Mouse (Mus musculus) hindbrain, postnatal 0 days (tissue): ENCODE measurements around the gene Slc44a1. TPM values are rescaled to one million over a fixed set of nuclear protein-coding genes. Genes with fewer than 3 reads are reported as not detected.

Experiments used
- ATAC-seq: fragments of 200-750 bp; cut with Nextera tagmentation; 2 replicates; pipeline ENCODE4 v1.8.0; 2017; ENCODE audit warnings: mild to moderate bottlenecking, moderate TSS enrichment, moderate library complexity
- DNase-seq: peaks from one replicate; pipeline ENCODE4 v3.0.0-alpha.2; 2015; ENCODE audit warnings: low spot score
- H3K27ac ChIP-seq: fragments of 300-500 bp; sonication (generic); 2 replicates; pipeline ENCODE4 v1.5.1; 2014; ENCODE audit warnings: mild to moderate bottlenecking
- H3K27me3 ChIP-seq: fragments of 300-500 bp; sonication (generic); 2 replicates; pipeline ENCODE4 v1.6.1; 2014; ENCODE audit warnings: low read length, mixed read lengths; ENCODE audit not compliant: insufficient read depth
- H3K36me3 ChIP-seq: fragments of 300-500 bp; sonication (generic); 2 replicates; pipeline ENCODE4 v1.6.1; 2014; ENCODE audit warnings: low read length, mixed read lengths; ENCODE audit not compliant: insufficient read depth
- H3K4me1 ChIP-seq: fragments of 300-500 bp; sonication (generic); 2 replicates; pipeline ENCODE4 v1.6.1; 2014; ENCODE audit warnings: antibody characterized with exemption, low read length, mixed read lengths; ENCODE audit not compliant: insufficient read depth
- H3K4me2 ChIP-seq: fragments of 300-500 bp; sonication (generic); 2 replicates; pipeline ENCODE4 v1.6.1; 2014; ENCODE audit warnings: low read depth, mild to moderate bottlenecking, low read length, moderate library complexity, mixed read lengths
- H3K4me3 ChIP-seq: fragments of 300-500 bp; sonication (generic); 2 replicates; pipeline ENCODE4 v1.5.1; 2014; ENCODE audit warnings: low read length
- H3K9ac ChIP-seq: fragments of 300-500 bp; sonication (generic); replicated peaks from 2 replicates; pipeline ENCODE4 v1.6.1; 2014; ENCODE audit warnings: mild to moderate bottlenecking, low read length, moderate library complexity, mixed read lengths
- H3K9me3 ChIP-seq: fragments of 300-500 bp; sonication (generic); 2 replicates; pipeline ENCODE4 v1.6.1; 2016; ENCODE audit warnings: low read length, mixed read lengths
- CTCF ChIP-seq: IDR thresholded peaks from 2 replicates; pipeline ENCODE4 v1.5.1; 2016; ENCODE audit warnings: antibody characterized with exemption, control low read depth, low read depth
- WGBS: fragments of 180-500 bp; shearing (Covaris S2); extraction: QIAGEN DNeasy Blood & Tissue Kit; methylation state at CpG from one replicate; pipeline ENCODE4 v1.1.7; 2014; 5-methylcytosine and 5-hydroxymethylcytosine counted together
- polyA plus RNA-seq: library from polyadenylated mRNA; unstranded; fragments of >200 nt; fragmentation: Nextera tagmentation; extraction: Ambion mirVana; gene quantifications from 2 replicates; pipeline ENCODE4 v1.2.1, GENCODE M21; 2015
- total RNA-seq: library from RNA; depleted of rRNA; stranded (reverse); fragments of >200 nt; gene quantifications from 2 replicates; pipeline ENCODE4 v1.2.3, GENCODE M21; 2014

The Slc44a1 gene
- total and polyA plus RNA-seq, 2 experiments from 2014 or later: 13.6 to 39.4 TPM

DNA sequence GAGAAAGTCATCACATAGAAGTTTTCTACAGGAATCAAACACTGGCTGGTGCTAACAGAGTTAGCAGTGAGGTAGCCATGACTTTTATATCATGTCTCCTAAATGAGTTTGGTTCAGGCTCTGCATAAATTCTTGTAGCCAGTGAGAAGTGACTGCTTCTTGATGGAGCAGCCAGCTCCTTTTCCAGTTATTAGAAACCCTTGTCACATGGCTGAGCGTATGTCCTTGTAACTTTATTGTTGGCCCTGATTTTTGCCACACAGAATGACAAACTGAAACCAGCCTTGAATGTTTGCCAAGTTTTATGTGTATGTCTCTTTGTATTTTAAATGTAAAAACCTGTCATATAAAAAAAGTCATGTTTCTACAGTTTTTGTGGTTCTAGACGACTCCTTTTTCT lies 15.7 kb downstream of the Slc44a1 start:
- H3K9ac ChIP-seq: no peak overlapping the region
- no peak for TF ChIP-seq CTCF

DNA sequence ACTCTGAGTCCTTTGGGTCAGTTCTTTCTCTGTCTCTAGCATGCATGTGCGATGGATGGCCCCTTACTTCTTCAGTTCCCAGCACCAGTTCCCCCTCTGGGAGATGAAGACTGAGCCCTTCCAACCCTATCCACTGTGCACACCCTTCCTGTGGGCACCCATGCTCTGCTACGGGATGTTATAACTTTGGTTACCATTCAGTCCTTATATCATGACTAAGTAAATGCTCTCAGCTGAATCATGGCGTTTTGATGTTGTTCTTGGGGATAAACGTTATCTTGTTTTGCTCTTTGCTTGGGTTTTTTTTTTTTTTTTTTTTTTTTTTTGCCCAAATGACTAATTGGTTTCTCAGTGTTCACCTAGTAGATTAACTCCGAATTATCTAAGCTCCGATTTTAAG lies 16.4 kb downstream of the Slc44a1 start:
- no peak for ATAC-seq
- Histone ChIP-seq H3K27me3 (no peaks in the 10 kb centered on the region), H3K4me1 (no peaks in the 10 kb centered on the region), H3K27ac (no peak overlapping the region), H3K4me3 (no peak overlapping the region), H3K9ac (no peak overlapping the region), H3K4me2 (no peak overlapping the region), H3K9me3 (no peaks in the 10 kb centered on the region), H3K36me3 (no peaks in the 10 kb centered on the region)
- DNase-seq: no peak
- no peak for TF ChIP-seq CTCF
- WGBS: 93% methylated on average over 6 of the region's 6 CpGs

More for the DNA sequence above, 15.7 kb downstream of the Slc44a1 start:
- Histone ChIP-seq H3K27ac (no peak overlapping the region), H3K27me3 (no peaks in the 10 kb centered on the region), H3K4me1 (no peaks in the 10 kb centered on the region), H3K4me3 (no peak overlapping the region), H3K4me2 (no peak overlapping the region), H3K9me3 (no peaks in the 10 kb centered on the region), H3K36me3 (no peaks in the 10 kb centered on the region)
- 75% methylated on average over 2 of the region's 2 CpGs for WGBS
- DNase-seq (no peak), ATAC-seq (no peak)

DNA sequence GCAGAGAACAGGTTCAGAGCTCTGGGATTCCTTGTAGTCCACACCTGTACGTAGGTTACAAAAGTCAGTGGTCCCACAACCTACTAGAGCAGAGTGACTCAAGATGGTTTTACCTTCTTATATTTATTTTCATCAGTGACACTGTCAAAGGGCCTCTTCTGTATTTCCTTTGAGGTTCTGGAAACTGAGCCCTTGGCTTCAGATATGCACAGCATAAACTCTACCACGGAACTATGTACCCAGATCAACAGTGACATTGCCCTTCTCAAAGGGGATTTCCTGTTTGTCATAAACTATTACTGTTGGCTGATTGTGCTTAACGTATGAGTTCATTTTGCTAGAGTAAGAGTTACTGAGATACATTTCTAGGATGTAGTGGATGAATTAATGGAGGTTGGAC lies 18.3 kb downstream of the Slc44a1 start:
- TF ChIP-seq CTCF: no peak
- no peaks in the 10 kb centered on the region for H3K36me3 ChIP-seq
- no peak overlapping the region for H3K27ac ChIP-seq
- DNase-seq (no peak), ATAC-seq (no peak)
- H3K4me1 ChIP-seq: no peaks in the 10 kb centered on the region
- 86% methylated on average over 3 of the region's 3 CpGs for WGBS
- no peaks in the 10 kb centered on the region for H3K27me3 ChIP-seq
- H3K9ac ChIP-seq: no peak overlapping the region
- no peak overlapping the region for H3K4me3 ChIP-seq
- H3K9me3 ChIP-seq: no peaks in the 10 kb centered on the region
- no peak overlapping the region for H3K4me2 ChIP-seq

DNA sequence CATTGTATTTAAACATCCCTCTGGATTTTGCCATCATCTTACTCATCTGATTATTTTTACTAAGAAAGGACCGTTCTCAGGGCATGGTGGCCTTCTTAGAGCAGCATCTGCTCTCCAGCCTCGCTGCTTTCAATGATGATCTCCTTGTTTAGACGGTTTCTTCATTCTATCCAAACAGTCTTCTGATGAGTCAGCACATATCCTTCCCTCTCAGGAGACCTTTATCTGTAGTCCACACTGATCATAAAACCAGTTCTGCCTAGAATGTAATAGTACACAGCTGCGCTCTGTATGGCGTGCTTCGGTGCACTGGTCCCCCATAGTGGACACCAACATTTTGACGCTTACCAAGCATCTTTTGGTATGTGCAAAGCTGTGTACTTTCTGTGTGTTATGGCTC lies 19.5 kb downstream of the Slc44a1 start:
- WGBS: 89% methylated on average over 7 of the region's 7 CpGs
- TF ChIP-seq CTCF: no peak
- Histone ChIP-seq H3K9ac (no peak overlapping the region), H3K4me1 (no peaks in the 10 kb centered on the region), H3K27ac (no peak overlapping the region), H3K36me3 (no peaks in the 10 kb centered on the region), H3K4me3 (no peak overlapping the region), H3K27me3 (no peaks in the 10 kb centered on the region), H3K9me3 (no peaks in the 10 kb centered on the region), H3K4me2 (no peak overlapping the region)
- ATAC-seq (no peak), DNase-seq (no peak)

DNA sequence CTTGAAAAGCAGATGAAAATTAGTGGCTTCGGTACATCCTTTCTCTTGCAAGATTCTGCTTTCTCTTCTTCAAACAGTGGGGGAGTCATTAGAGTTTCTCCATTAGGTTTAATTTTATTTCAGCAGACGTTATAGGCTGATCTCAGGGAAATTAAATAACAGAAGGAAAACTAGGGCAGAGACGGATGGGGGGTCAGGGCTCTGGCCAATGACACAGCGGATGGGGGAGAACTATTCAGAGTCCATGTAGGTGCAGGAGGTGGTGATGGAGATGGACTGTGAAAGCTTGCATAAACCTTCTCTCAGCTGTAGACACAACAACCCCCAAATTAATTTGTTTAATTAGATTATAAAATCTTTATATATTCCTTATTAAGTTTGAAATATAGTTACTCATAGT lies 20.8 kb downstream of the Slc44a1 start:
- no peaks in the 10 kb centered on the region for H3K36me3 ChIP-seq
- H3K4me2 ChIP-seq: no peak overlapping the region
- H3K27me3 ChIP-seq: no peaks in the 10 kb centered on the region
- no peaks in the 10 kb centered on the region for H3K4me1 ChIP-seq
- no peak overlapping the region for H3K9ac ChIP-seq
- no peak for ATAC-seq
- WGBS: 81% methylated on average over 4 of the region's 4 CpGs
- no peak overlapping the region for H3K27ac ChIP-seq
- no peak overlapping the region for H3K4me3 ChIP-seq
- DNase-seq: no peak
- TF ChIP-seq CTCF: no peak
- H3K9me3 ChIP-seq: no peaks in the 10 kb centered on the region

DNA sequence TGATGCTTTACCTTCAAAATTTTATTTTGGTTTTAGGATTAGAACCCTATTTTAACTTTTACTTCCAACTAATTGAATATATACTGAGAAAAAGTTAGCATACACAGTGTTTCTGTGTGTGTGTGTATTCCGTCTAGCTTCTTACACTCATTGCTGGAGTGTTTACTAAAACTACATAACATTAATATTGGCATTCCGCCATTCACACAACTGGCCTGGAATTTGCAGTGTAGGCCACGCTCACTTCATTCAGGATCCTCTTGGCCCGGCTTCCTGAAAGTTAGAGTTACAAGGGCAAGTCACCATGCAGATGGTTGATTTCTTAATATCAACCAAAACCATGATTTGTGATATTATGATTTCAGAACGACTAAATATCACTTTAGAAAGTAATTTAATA lies 21.9 kb downstream of the Slc44a1 start:
- no peak for ATAC-seq
- Histone ChIP-seq H3K27me3 (no peaks in the 10 kb centered on the region), H3K4me3 (no peak overlapping the region), H3K9me3 (no peaks in the 10 kb centered on the region), H3K36me3 (no peaks in the 10 kb centered on the region), H3K4me1 (no peaks in the 10 kb centered on the region), H3K9ac (no peak overlapping the region), H3K4me2 (no peak overlapping the region), H3K27ac (no peak overlapping the region)
- TF ChIP-seq CTCF: no peak
- DNase-seq: no peak
- WGBS: 80% methylated on average over 5 of the region's 5 CpGs

DNA sequence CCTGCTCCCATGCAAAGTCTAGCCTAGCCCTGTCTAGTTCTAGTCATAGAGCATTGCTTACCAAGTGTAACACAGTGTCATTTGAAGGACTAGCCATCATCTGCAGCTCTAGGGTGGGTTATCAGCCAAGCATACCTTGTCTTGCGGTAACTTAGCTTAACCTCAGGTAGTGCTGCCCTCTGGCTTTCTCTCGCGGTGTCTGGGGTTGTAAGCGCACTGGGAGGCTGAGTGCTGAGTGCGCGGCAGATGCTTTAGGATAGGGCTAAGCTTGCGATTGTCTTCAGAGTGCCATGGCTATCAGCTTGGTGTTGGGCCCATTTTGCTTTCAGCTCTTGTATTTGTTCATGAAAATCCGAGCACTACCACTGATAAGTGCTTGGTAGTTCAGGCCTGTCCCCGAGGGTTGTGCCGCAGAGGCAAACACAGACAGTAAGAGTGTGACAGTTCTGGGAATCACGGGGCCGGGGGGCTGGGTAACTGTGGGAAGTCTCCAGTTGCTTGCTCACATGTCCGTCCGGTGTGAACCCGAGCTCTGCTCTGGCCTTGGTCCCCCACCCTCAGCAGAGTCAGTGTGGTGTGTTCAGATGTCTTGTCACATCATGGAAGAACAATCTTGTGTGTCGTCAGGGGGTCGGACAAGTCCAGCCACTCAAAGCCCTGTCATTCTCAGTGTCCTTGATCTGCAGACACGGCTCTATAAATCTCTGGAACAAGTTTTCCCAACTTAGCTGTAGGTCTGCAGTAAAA lies 22.5 kb downstream of the Slc44a1 start:
- H3K9ac ChIP-seq: no peak overlapping the region
- H3K9me3 ChIP-seq: no peaks in the 10 kb centered on the region
- no peaks in the 10 kb centered on the region for H3K27me3 ChIP-seq
- H3K4me3 ChIP-seq: no peak overlapping the region
- WGBS: 81% methylated on average over 18 of the region's 18 CpGs
- no peak overlapping the region for H3K27ac ChIP-seq
- ATAC-seq (no peak), DNase-seq (no peak)
- H3K4me1 ChIP-seq: no peaks in the 10 kb centered on the region
- no peak for TF ChIP-seq CTCF
- no peak overlapping the region for H3K4me2 ChIP-seq
- H3K36me3 ChIP-seq: no peaks in the 10 kb centered on the region
